Mouse (Mus musculus) common myeloid progenitor, adult 5-6 weeks (primary cell): ENCODE data around the gene Zfhx3. TPM values are rescaled to one million over a fixed set of nuclear protein-coding genes. Genes with fewer than 3 reads are reported as not detected.
A peak's percentile ranks its signal among the peaks of the same experiment; 100 is the strongest.

Experiments
- ATAC-seq: replicated peaks from 2 replicates; pipeline ENCODE4 v1.8.0; 2016; ENCODE audit warnings: low read depth, mild to moderate bottlenecking, moderate TSS enrichment, inconsistent platforms; ENCODE audit not compliant: poor library complexity, severe bottlenecking
- total RNA-seq: library from RNA; stranded (forward); fragments of 200-1000, 187-1606 nt; gene quantifications from 2 replicates; pipeline ENCODE4 v1.2.3, GENCODE M21; 2017

Zfhx3 gene
- total RNA-seq, 1 experiment from 2014 or later, result 1.6 TPM

DNA sequence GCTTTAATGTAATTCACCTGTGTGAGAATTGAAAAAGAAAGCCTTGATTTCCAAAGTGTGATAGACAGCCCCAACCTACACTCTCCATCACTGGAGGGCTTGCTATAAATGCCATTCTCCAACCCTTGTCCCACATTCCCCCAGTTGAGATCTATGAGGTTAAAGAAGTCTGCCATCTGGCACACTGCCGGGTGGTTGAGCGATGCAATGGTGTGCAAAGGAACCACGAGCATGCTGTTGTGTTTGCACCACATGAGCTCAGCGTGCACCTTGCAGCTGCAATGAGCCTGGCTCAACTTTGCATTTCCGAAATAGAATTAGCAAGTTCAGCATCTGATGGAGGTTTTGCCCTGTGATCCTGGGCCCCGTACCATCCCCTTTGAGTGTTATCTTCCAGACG, 575.7 kb downstream of the Zfhx3 start:
- no peak for ATAC-seq

- ATAC-seq, result 0 out of 2 replicates have a peak, but pooled peaks have one; percentile 29
Measured at GRCm38 (mm10) chr8:108522050-108522449, 579.6 kb downstream of the Zfhx3 start.

DNA sequence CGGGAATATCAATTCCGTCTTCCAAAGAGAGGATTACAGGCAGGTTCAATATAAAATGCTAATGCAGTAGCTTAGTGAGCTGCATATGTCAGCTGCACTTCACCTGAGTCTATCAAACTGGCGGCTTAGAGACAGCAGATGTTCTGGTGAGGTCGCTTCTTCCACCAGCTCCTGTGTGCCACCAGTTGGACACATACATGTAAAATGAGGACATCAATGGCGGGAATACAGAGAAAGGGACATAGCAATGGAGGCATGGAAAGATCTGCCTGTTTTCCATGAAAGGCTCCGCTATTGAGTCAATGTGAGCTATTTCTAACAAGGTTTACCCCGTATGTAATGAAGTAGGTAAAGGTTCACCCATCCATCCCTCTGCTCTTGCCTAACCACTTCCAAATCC, 587.0 kb downstream of the Zfhx3 start:
- no peak for ATAC-seq

GRCm38 (mm10) chr8:108535121-108535876, 592.9 kb downstream of the Zfhx3 start:
- no peak for ATAC-seq

DNA sequence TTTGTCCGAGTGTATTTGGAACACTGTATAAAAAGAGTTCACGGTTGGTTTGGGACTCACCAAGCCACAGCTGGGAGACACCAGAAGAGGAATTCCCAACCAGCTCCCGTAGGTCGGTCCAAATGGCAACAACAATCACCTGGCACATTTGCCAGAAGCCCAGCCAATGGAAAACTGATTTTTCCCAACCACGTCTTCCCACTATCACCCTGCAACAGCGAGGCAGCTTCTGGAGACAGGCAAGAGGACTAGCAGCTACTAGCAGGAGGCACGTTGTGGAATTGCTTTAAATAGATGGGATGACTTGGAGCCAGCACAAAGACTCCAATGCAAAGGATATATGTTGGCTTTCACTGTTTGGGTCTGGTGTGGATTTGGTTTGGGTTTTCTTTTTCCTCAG, 593.7 kb downstream of the Zfhx3 start:
- ATAC-seq, result no peak

- ATAC-seq, result no peak
Measured at GRCm38 (mm10) chr8:108536911-108537351, 594.5 kb downstream of the Zfhx3 start.

DNA sequence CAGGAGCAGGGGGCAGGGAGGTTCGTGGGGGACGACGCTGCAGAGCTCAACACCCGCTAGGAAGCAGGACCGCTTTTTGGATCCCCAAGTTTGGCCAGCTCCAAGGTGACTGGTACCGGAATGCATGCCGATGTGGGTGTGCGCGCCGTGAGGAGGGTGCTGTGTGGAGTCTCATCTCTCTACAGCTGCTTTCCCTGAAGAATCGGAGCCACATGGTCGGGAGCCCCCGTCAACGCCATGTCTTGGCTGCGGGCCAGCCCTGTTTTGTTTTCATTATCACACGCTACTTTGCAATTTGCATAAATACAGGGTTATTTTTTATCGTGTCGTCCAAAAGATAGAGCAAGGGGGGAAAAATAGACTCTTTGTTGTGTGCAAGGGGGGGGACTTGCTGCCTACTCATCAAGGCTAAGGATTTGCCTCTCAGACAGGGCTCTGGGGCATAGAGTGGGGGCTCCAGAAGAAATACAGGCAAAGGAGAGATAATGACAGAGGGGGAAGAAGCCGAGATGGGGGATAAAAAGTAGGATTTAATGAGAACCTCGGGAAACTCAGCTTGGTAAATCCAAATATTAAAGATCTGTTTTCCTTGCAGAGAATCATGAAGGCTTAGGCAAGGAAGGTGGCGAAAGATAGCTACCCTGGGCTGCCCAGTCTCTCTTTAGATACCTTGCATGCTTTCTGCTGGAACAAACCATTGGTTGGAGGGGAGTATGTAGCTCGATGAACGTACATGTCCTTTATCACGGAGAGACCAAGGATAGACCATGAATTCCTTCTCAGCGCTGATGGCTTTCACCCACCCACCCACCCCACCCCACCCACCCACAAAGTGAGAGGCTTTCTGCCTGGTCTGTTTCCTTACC, 595.5 kb downstream of the Zfhx3 start:
- ATAC-seq, result no peak

DNA sequence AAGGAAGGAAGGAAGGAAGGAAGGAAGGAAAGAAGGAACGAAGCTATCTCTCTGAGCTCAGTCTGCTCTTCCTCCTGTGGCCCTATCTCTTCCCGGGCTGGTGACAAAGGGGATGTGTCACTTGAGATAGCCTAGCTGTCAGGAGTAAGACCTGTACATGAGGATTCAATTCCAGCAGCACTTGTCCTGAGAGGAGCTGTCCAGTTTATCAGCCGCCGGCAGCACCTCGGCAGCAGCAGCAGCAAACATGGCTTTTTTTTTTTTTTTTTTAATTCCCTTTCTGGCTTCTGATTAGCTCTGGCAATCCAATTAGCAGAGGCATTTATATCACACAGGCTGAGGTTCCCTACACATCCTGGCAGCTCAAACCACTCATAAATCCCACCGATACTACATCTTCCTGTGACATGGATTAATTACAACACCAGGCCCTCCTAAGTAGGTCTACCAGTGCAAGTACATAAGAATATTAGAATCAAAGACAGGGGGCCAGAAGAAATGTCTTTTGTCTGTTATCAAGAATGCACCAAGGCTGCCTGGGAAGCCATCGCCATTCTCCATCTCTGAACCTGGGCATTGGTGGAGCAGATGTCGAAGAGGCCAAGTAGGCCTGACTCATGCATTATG, 596.6 kb downstream of the Zfhx3 start:
- no peak for ATAC-seq

DNA sequence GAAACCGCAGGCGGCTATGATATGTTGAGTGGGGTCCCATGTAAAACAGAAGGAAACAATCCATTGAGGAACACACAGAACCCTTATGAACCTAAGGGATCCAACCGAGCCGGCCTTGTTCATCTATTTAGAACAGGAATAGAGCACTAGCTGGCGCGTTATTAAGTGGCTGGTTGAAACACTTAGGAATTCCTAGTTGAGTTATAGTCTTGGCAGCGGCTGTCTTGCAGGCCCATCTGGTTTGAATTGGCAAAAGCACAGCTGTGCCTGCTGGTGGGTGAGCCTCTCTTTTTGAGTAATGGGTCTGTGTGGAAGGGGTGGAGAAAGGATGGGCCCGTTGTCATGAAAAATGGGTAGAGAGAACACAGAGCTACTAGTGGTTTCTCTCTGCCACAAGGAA, 610.1 kb downstream of the Zfhx3 start:
- ATAC-seq, result no peak

DNA sequence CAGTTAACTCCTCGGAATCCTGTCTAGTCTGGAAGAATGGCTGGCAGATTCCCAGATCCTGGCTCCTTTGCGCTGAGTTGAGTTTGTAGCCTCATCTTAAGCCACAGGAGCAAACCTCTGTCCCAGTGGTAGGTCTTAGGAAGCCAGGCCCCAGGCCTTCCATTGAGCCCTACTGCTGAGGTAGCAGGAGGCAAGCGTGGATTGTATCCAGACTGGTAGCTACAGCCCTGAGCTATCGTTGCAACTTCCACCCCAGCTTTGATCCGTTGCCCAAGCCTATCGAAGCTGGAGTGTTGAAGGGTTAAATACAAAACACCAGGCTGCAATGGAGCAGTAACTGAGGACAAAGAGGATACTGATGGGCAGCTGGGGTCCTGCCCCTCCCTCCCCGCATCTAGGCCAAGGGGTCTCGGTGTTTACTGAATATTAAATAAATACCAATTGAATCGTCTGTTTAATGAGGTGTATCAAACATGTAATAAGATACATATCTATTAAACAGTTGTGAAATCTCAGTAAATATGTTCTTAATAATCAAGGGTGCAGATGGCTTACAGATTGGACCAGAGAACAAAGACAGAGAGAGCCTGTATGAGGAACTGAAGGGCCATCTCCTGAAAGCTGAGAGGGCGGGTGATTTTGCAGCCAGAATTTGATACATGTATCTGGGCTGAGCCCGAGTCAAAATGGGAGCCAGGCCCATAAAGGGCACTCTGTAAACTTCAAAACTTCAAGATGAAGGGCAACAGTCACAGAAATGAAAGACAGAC, 611.5 kb downstream of the Zfhx3 start:
- ATAC-seq, result no peak

DNA sequence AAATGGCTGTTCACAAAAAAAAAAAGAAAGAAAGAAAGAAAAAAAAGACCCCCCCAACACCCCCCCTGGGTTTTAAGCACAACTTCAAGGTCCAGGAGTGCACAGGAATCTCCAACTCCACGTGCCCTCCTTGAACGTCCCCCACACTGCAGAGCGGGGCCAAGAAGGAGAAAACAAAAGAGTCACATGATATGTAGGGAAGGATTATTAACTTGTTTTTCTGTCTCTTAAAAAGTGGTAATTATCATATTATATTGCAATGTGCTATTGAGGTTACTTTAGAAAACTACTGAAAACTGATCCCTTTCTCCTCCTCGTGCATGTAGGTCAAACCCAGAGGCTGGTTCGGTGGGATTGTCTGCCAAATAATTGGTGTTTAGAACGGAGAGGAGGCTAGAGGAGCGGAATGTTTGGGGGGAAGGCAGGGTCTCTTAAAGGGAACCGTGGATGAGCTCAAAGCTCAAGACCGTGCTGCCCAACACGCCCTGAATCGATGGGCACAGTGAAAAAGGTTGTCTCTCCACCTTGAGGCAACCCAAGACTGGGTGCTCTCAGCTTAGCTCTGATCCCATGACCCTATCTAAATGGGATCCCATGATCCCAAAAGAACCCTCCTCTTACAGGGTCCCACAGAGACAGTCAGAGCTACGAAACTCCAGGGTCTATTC, 612.3 kb downstream of the Zfhx3 start:
- no peak for ATAC-seq

GRCm38 (mm10) chr8:108563420-108563819, 621.0 kb downstream of the Zfhx3 start:
- no peak for ATAC-seq

DNA sequence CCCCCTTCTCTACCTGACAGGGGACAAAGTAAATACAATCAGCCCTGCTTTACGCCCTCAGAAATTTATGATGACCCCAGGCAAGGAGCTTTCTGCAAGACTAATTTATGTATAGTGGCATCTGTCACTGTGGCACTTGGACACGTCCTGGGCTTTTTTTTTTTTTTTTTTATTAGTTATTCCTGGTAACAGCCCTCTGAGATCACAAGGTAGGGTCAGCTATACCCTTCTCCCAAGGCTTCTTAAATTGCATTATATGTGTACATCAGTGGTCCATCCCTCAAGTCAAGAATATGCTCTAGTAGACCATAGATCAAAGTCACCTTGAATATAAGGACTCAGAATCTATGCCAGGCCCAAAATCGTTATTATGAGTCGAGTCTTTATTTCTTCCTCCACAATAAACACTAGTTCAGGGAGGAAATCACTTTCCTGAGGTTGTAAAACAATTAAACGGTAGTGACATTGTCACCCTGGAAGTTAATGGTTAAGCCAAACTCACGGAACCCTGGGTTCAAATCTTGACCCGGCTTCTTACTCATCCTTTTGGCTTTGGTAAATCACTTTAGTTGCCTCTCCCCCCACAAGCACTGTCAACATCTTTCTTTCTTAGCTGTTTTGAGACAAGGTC, 621.6 kb downstream of the Zfhx3 start:
- ATAC-seq, result no peak

DNA sequence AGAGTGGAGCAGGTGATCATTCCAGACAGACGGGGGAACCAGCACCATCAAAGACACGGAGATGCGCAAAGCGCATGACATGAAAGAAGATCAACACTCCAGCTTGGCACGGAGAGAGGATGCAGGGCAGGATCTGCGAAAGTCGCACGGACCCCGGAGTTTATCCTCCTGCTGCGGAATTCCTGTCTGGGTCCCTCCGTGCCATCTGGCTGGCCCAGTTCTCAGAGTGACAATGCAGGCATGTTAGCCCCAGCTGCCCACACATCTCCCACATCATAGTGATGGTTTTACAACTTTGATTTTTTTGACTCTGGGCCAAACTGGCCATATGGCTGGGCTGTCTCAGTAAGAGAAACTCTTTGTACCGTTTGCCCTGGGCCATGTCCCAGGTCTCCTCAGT, 623.6 kb downstream of the Zfhx3 start:
- ATAC-seq, result no peak

GRCm38 (mm10) chr8:108573295-108574017, 631.0 kb downstream of the Zfhx3 start:
- ATAC-seq, result no peak

DNA sequence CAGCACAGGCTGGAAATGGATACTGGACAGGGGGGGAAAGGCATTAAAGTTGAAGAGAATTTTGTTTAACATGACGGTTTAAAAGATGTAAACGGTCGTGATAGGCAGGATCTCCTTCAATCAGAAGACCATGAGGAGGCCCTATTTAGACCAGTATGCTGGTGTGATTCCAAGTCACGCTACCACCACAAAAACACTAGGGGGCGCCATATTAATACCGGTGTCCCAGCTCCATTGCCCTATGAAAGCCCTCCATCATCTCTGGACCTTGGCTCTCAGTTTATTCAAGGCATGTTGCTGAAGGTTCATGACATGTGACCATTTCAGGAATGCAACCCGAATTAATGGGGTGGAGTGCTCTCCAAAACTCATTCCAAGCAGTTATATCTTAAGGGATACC, 631.7 kb downstream of the Zfhx3 start:
- peak; percentile 94 for ATAC-seq

DNA sequence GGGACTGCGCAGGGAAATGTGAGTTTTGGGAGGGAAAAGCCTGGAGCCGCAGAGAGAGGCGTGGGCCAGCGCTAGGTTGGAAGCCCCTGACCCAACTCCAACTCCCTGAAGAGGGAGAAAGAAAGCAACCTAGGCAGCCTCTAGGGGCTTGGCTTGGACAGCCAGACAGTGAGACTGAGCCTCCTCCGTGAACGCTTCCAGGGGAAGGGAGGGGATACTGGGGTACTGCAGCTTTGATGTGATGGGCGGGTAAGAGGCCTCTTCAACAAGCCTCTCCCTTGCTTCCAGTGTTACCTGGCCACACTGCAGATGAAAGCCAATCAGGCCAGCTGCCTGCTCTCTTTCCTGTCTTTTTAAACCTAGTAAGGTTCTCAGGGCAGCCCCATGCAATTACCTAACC, 635.1 kb downstream of the Zfhx3 start:
- ATAC-seq, result no peak

DNA sequence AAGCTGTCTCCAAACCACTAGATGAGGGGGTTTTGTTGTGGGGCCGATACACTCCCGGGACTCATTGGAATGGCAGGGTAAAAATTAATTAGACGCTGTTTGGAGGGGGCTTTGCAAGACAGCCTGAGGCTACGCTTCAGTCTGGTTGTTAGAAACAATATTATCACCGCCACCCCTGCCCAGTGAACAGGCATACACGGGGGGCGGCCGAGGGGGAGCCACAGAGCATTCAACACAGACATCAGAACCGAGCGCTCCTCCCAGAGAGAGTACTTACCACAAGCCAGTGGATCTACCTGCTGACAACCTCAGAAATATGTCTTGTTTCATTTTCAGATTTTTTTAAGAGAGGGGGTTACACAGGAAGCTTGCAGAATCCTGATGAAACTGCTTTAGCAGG, 635.9 kb downstream of the Zfhx3 start:
- no peak for ATAC-seq

DNA sequence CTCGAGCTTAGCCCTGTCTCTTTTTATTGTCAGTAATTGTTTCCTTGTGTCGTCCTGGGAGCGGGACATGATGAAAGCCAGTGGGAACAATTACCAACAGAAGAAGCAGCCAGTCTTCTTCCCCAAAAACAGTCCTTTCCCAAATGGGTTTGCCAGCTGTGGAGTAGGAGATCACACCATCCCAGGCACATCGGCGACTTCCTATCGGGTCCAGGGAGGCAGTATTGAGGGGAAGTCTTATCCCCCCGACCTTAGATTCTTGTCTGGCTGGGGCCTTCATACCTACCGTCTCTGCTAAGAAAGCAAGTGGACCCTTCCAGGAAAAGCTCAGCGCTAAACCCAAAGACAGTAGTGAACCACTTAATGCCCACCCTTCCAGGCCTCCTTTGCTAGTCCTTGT, 637.4 kb downstream of the Zfhx3 start:
- ATAC-seq, result no peak
